Mouse (Mus musculus) small intestine, adult 2 months (tissue): Measurements from ENCODE around the gene Cpm.

Source experiments
- CTCF ChIP-seq: fragments of 200-500 bp; IDR thresholded peaks from 2 replicates; pipeline ENCODE4 v1.5.1; 2012; ENCODE audit warnings: low read depth, mild to moderate bottlenecking, control low read depth, inconsistent platforms, low read length, moderate library complexity, mixed read lengths; ENCODE audit not compliant: insufficient replicate concordance, insufficient read length; ENCODE audit errors: extremely low read depth
- POLR2A ChIP-seq: fragments of 200-500 bp; IDR thresholded peaks from 2 replicates; pipeline ENCODE4 v1.6.1; 2012; ENCODE audit warnings: low read depth, mild to moderate bottlenecking, control low read depth, inconsistent platforms, low read length, moderate library complexity

DNA sequence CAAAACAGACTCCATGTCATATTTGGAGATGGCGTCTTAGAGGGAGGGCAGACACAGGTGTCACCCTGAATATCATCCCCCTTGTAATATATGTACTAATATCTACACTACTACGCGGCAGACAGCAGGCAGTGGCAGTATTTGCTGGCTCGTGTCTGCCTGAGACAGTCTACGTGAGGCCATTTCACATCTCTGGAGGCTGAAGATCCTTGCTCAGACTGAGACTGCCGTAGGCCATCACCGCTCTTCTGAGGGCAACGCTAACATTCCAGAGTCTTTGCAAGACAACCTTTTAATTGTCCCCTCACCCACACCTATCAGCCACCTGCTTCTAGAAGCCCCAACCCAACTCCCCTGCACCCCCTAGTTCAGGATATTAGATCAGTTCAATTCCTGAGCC is 84.2 kb downstream of the Cpm start:
- no peak for TF ChIP-seq POLR2A
- TF ChIP-seq CTCF: no peak
